Mouse (Mus musculus) midbrain, postnatal 0 days (tissue): ENCODE measurements around the gene Cd47. TPM values are rescaled to one million over a fixed set of nuclear protein-coding genes. Genes with fewer than 3 reads are reported as not detected.
"Not testable (repeated sequence)": the region's sequence is repeated elsewhere in the genome, so short reads cannot be mapped to it uniquely, and the experiment has no call there.

Source experiments
- ATAC-seq: fragments of 200-750 bp; cut with Nextera tagmentation; 2 replicates; pipeline ENCODE4 v1.8.0; 2017; ENCODE audit warnings: moderate number of reproducible peaks, mild to moderate bottlenecking, moderate TSS enrichment, moderate library complexity; ENCODE audit not compliant: low FRiP score
- DNase-seq: peaks from one replicate; pipeline ENCODE4 v3.0.0-alpha.2; 2015; ENCODE audit warnings: low spot score
- H3K27ac ChIP-seq: fragments of 300-500 bp; sonication (generic); 2 replicates; pipeline ENCODE4 v1.5.1; 2014; ENCODE audit warnings: low read depth, mild to moderate bottlenecking, low read length, mixed read lengths
- H3K27me3 ChIP-seq: fragments of 300-500 bp; sonication (generic); 2 replicates; pipeline ENCODE4 v1.6.1; 2014; ENCODE audit warnings: low read length, control low read depth, mixed read lengths; ENCODE audit not compliant: insufficient read depth
- H3K36me3 ChIP-seq: fragments of 300-500 bp; sonication (generic); 2 replicates; pipeline ENCODE4 v1.6.1; 2014; ENCODE audit warnings: low read length, control low read depth, mixed read lengths; ENCODE audit not compliant: insufficient read depth
- H3K4me1 ChIP-seq: fragments of 300-500 bp; sonication (generic); 2 replicates; pipeline ENCODE4 v1.6.1; 2014; ENCODE audit warnings: mild to moderate bottlenecking, control low read depth, antibody characterized with exemption, low read length, mixed read lengths; ENCODE audit not compliant: insufficient read depth
- H3K4me2 ChIP-seq: fragments of 300-500 bp; sonication (generic); 2 replicates; pipeline ENCODE4 v1.6.1; 2014; ENCODE audit warnings: low read depth, mild to moderate bottlenecking, low read length, mixed read lengths; ENCODE audit not compliant: poor library complexity, severe bottlenecking
- H3K4me3 ChIP-seq: fragments of 300-500 bp; sonication (generic); 2 replicates; pipeline ENCODE4 v1.5.1; 2014; ENCODE audit warnings: low read depth, mild to moderate bottlenecking, low read length, moderate library complexity
- H3K9ac ChIP-seq: fragments of 300-500 bp; sonication (generic); replicated peaks from 2 replicates; pipeline ENCODE4 v1.6.1; 2014; ENCODE audit warnings: mild to moderate bottlenecking, low read length, moderate library complexity, mixed read lengths; ENCODE audit not compliant: poor library complexity, severe bottlenecking
- H3K9me3 ChIP-seq: fragments of 300-500 bp; sonication (generic); 2 replicates; pipeline ENCODE4 v1.6.1; 2016; ENCODE audit warnings: low read length, control low read depth
- CTCF ChIP-seq: IDR thresholded peaks from 2 replicates; pipeline ENCODE4 v1.5.1; 2016; ENCODE audit warnings: antibody characterized with exemption, mild to moderate bottlenecking
- WGBS: fragments of 180-500 bp; shearing (Covaris S2); extraction: QIAGEN DNeasy Blood & Tissue Kit; methylation state at CpG from one replicate; pipeline ENCODE4 v1.1.7; 2014; 5-methylcytosine and 5-hydroxymethylcytosine counted together
- polyA plus RNA-seq: library from polyadenylated mRNA; unstranded; fragments of >200 nt; fragmentation: Nextera tagmentation; extraction: Ambion mirVana; gene quantifications from 2 replicates; pipeline ENCODE4 v1.2.1, GENCODE M21; 2015
- total RNA-seq: library from RNA; depleted of rRNA; stranded (reverse); fragments of >200 nt; gene quantifications from 2 replicates; pipeline ENCODE4 v1.2.3, GENCODE M21; 2014

Cd47 gene
- total and polyA plus RNA-seq, 2 experiments from 2014 or later, result 30.5 to 185 TPM

- no peaks in the 10 kb centered on the region for H3K27me3 ChIP-seq
- DNase-seq, result no peak
- H3K4me3 ChIP-seq, result no peak overlapping the region
- H3K27ac ChIP-seq, result no peak overlapping the region
- WGBS, result 91% methylated on average over 3 of the region's 3 CpGs
- no peaks in the 10 kb centered on the region for H3K9me3 ChIP-seq
- TF ChIP-seq CTCF, result no peak
- no peaks in the 10 kb centered on the region for H3K4me1 ChIP-seq
- ATAC-seq, result no peak
- no peak overlapping the region for H3K9ac ChIP-seq
- H3K36me3 ChIP-seq, result no peaks in the 10 kb centered on the region
- H3K4me2 ChIP-seq, result no peak overlapping the region
Measured at GRCm38 (mm10) chr16:49816889-49817288, 16.6 kb downstream of the Cd47 start.

GRCm38 (mm10) chr16:49818146-49818545, 17.8 kb downstream of the Cd47 start:
- Histone ChIP-seq H3K4me3 (no peak overlapping the region), H3K4me1 (no peaks in the 10 kb centered on the region), H3K9me3 (no peaks in the 10 kb centered on the region), H3K27me3 (no peaks in the 10 kb centered on the region), H3K9ac (no peak overlapping the region), H3K4me2 (no peak overlapping the region), H3K27ac (no peak overlapping the region), H3K36me3 (no peaks in the 10 kb centered on the region)
- no peak for TF ChIP-seq CTCF
- no peak for ATAC-seq
- 84% methylated on average over 5 of the region's 5 CpGs for WGBS
- no peak for DNase-seq

GRCm38 (mm10) chr16:49818627-49819026, 18.3 kb downstream of the Cd47 start:
- Histone ChIP-seq H3K9me3 (no peaks in the 10 kb centered on the region), H3K36me3 (no peaks in the 10 kb centered on the region), H3K4me1 (no peaks in the 10 kb centered on the region), H3K27me3 (no peaks in the 10 kb centered on the region), H3K4me3 (no peak overlapping the region), H3K27ac (no peak overlapping the region), H3K9ac (no peak overlapping the region), H3K4me2 (no peak overlapping the region)
- no peak for DNase-seq
- TF ChIP-seq CTCF, result no peak
- WGBS, result 87% methylated on average over 6 of the region's 6 CpGs
- ATAC-seq, result no peak

DNA sequence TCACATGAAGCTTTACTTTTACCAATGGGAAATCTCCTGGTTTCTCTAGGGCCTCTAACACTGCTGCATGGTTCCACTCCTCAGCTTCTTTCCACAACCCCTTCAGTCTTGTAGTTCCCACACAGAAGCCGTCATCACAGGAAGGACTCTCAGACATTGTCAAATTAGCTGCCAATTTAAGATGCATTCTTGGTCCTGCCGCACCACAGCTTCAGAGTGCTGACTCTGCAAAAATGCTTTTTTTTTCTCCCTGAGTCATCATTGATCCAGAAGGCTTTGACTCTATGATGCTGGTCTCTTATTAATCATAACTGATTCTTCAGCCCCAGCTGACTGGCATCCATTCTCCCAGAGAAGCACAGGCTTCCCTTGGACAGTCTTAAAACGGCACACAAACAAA, 19.2 kb downstream of the Cd47 start:
- Histone ChIP-seq H3K4me2 (no peak overlapping the region), H3K9me3 (no peaks in the 10 kb centered on the region), H3K27ac (no peak overlapping the region), H3K4me1 (no peaks in the 10 kb centered on the region), H3K4me3 (no peak overlapping the region), H3K36me3 (no peaks in the 10 kb centered on the region), H3K9ac (no peak overlapping the region), H3K27me3 (no peaks in the 10 kb centered on the region)
- 80% methylated on average over 3 of the region's 3 CpGs for WGBS
- DNase-seq, result no peak
- no peak for TF ChIP-seq CTCF
- ATAC-seq, result no peak

DNA sequence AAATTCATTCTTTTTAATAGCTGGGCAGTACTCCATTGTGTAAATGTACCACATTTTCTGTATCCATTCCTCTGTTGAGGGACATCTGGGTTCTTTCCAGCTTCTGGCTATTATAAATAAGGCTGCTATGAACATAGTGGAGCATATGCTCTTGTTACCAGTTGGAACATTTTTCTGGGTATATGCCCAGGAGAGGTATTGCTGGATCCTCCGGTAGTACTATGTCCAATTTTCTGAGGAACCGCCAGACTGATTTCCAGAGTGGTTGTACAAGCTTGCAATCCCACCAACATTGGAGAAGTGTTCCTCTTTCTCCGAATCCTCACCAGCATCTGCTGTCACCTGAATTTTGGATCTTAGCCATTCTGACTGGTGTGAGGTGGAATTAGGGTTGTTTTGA, 30.6 kb downstream of the Cd47 start:
- H3K27ac ChIP-seq, H3K36me3 ChIP-seq, H3K27me3 ChIP-seq, H3K4me2 ChIP-seq, H3K9me3 ChIP-seq, H3K4me3 ChIP-seq, H3K4me1 ChIP-seq, H3K9ac ChIP-seq, ATAC-seq, DNase-seq: not testable (repeated sequence)
- 95% methylated on average over 3 of the region's 3 CpGs for WGBS

- H3K36me3 ChIP-seq, result no peaks in the 10 kb centered on the region
- no peaks in the 10 kb centered on the region for H3K4me1 ChIP-seq
- WGBS, result 84% methylated on average over 3 of the region's 3 CpGs
- H3K27ac ChIP-seq, result no peak overlapping the region
- no peaks in the 10 kb centered on the region for H3K27me3 ChIP-seq
- no peak for TF ChIP-seq CTCF
- H3K4me2 ChIP-seq, result no peak overlapping the region
- no peak overlapping the region for H3K9ac ChIP-seq
- H3K9me3 ChIP-seq, result no peaks in the 10 kb centered on the region
- ATAC-seq, result no peak
- no peak overlapping the region for H3K4me3 ChIP-seq
- no peak for DNase-seq
Measured at GRCm38 (mm10) chr16:49832339-49832738, 32.0 kb downstream of the Cd47 start.
